Mouse (Mus musculus) E14TG2a.4 (cell line): ENCODE results near the gene G430095P16Rik.

Experiments used
- CTCF ChIP-seq: conservative IDR thresholded peaks from 2 replicates; pipeline ENCODE4 v1.5.1; 2014; ENCODE audit warnings: low read length
- NANOG ChIP-seq: IDR thresholded peaks from 2 replicates; pipeline ENCODE4 v1.6.1; 2014; ENCODE audit warnings: borderline replicate concordance, low read length, mixed read lengths
- POU5F1 ChIP-seq: IDR thresholded peaks from 2 replicates; pipeline ENCODE4 v1.6.1; 2014; ENCODE audit warnings: low read length, borderline replicate concordance

GRCm38 (mm10) chr8:84743517-84744420 lies 21.0 kb downstream of the G430095P16Rik start:
- TF ChIP-seq POU5F1 (no peak), NANOG (no peak), CTCF (no peak)
